15 mouse cellular contexts compared by ENCODE assay signal in genomic region chr14:21489116-21489485, GRCm38 (mm10). TPM values are rescaled to one million over a fixed set of nuclear protein-coding genes. Genes with fewer than 3 reads are reported as not detected.
A peak's percentile ranks its signal among the peaks of the same experiment; 100 is the strongest.
DNase-seq lines count a peak whose midpoint lies in the region; ATAC-seq lines count a peak whose summit lies in the region.
"Had no signal": no experiment of that assay in that cellular context is flagged by ENCODE, and none has a peak within 500 bp of the region (broad histone marks: within the 10 kb centered on the region; RNA-seq: fewer than 3 reads in every experiment).

No protein-coding gene starts in this region.

- H3K4me3 ChIP-seq in forebrain, embryonic 11.5 days (ENCODE audit: low read depth, low read length) = no peak overlapping the region
- no peak overlapping the region for H3K4me3 ChIP-seq in hindbrain, embryonic 16.5 days (ENCODE audit: low read length)
- H3K4me3 ChIP-seq: left cerebral cortex, adult 2 months had no signal

- WGBS in forebrain, embryonic 11.5 days = 38% methylated on average over 3 of the region's 3 CpGs
- WGBS in hindbrain, embryonic 16.5 days = 33% methylated on average over 3 of the region's 3 CpGs

- peak; percentile 27 for DNase-seq in adrenal gland, postnatal 10 days
- no peak for DNase-seq in adrenal gland, postnatal 25 days
- DNase-seq in forebrain, embryonic 11.5 days (ENCODE audit: low spot score) = no peak
- DNase-seq in testis, postnatal 10 days (ENCODE audit: low spot score) = peak; percentile 51
- DNase-seq in retina, embryonic 14.5 days (ENCODE audit: low spot score) = no peak
- no peak for DNase-seq in left cerebral cortex, adult 8-10 months (ENCODE audit: low spot score in 2 of 2)
- no peak for DNase-seq in cerebellum, postnatal 14 days
- DNase-seq: heart, adult 18-20 months; kidney, adult 2 months; lung, postnatal 10 days; spleen, adult 18-20 months had no signal

- H3K27ac ChIP-seq in forebrain, embryonic 11.5 days (ENCODE audit: low read depth, low read length) = peak overlapping the region; percentile 51
- peak overlapping the region; percentile 17; the same call in 1 of the 2 replicates for H3K27ac ChIP-seq in hindbrain, embryonic 16.5 days (ENCODE audit: low read depth, low read length)
- H3K27ac ChIP-seq: left cerebral cortex, adult 2 months had no signal

- peaks cover 2% of the 10 kb centered on the region; the same call in 1 of the 2 replicates for H3K4me1 ChIP-seq in forebrain, embryonic 11.5 days (replicated peaks; ENCODE audit: control insufficient read depth, insufficient read depth, low read length)
- no peaks in the 10 kb centered on the region for H3K4me1 ChIP-seq in hindbrain, embryonic 16.5 days (ENCODE audit: control insufficient read depth, insufficient read depth, low read depth, low read length)

- H3K9me3 ChIP-seq in forebrain, embryonic 11.5 days (ENCODE audit: control insufficient read depth, low read length) = no peaks in the 10 kb centered on the region
- no peaks in the 10 kb centered on the region for H3K9me3 ChIP-seq in hindbrain, embryonic 16.5 days (ENCODE audit: control insufficient read depth, low read length)
- H3K9me3 ChIP-seq: G1E had no signal

- peak overlapping the region; percentile 17; the same call in 1 of the 2 replicates for H3K9ac ChIP-seq in forebrain, embryonic 11.5 days (ENCODE audit: low read length)
- no peak overlapping the region for H3K9ac ChIP-seq in hindbrain, embryonic 16.5 days (ENCODE audit: low read depth, low read length)

- H3K27me3 ChIP-seq in forebrain, embryonic 11.5 days (ENCODE audit: control insufficient read depth, insufficient read depth, low read length) = no peaks in the 10 kb centered on the region
- no peaks in the 10 kb centered on the region for H3K27me3 ChIP-seq in hindbrain, embryonic 16.5 days (replicated peaks; ENCODE audit: control insufficient read depth, insufficient read depth, low read length)

- H3K36me3 ChIP-seq in forebrain, embryonic 11.5 days (ENCODE audit: control insufficient read depth, insufficient read depth, low read length) = no peaks in the 10 kb centered on the region
- H3K36me3 ChIP-seq in hindbrain, embryonic 16.5 days (ENCODE audit: control insufficient read depth, insufficient read depth, low read length) = no peaks in the 10 kb centered on the region
- H3K36me3 ChIP-seq: G1E had no signal

- peak; percentile 61 for ATAC-seq in forebrain, embryonic 11.5 days (replicated peaks; ENCODE audit: low FRiP score)
- peak; percentile 64; the same call in 1 of the 2 replicates for ATAC-seq in hindbrain, embryonic 16.5 days
- ATAC-seq: activated CD4-positive, CD25-positive, alpha-beta regulatory T cell, adult 4 months had no signal

- H3K4me2 ChIP-seq in forebrain, embryonic 11.5 days (ENCODE audit: low read depth, low read length, severe bottlenecking) = no peak overlapping the region
- no peak overlapping the region for H3K4me2 ChIP-seq in hindbrain, embryonic 16.5 days (ENCODE audit: low read length)

RNA-seq across cellular contexts. Expression of gene Kat6b, which starts 7.9 kb away (rescaled TPM):
- total RNA-seq in adrenal gland, postnatal 10 days (2021) = 10 to 100 TPM; 31.7 to 51.3 TPM
- 46.8 and 57.7 TPM in 2 replicates for total RNA-seq in adrenal gland, postnatal 25 days (2021)
- polyA plus RNA-seq in forebrain, embryonic 11.5 days (2014; fragmentation: Nextera tagmentation; extraction: Ambion mirVana) = 33.1 and 34.5 TPM in 2 replicates
- polyA plus RNA-seq in hindbrain, embryonic 16.5 days (2015; fragmentation: Nextera tagmentation; extraction: Ambion mirVana) = 14.2 and 16.0 TPM in 2 replicates
- 100 to 1,000 TPM; 118 to 155 (median 127) TPM for total RNA-seq in left cerebral cortex, adult 8-10 months (2022)

Comparison
In these comparisons a context has a peak if more than half of its experiments do, and no peak if none do; other contexts are left out.
1. DNase-seq: peak in adrenal gland, postnatal 10 days (single experiment) and testis, postnatal 10 days (single experiment); none in adrenal gland, postnatal 25 days (single experiment), forebrain, embryonic 11.5 days (single experiment), retina, embryonic 14.5 days (single experiment), left cerebral cortex, adult 8-10 months (0 of 2) and cerebellum, postnatal 14 days (0 of 2).